Mouse (Mus musculus) 416B (cell line): ENCODE measurements around the gene Scgb1b20.
"Not testable (repeated sequence)": the region's sequence is repeated elsewhere in the genome, so short reads cannot be mapped to it uniquely, and the experiment has no call there.

Experiments
- DNase-seq: peaks from one replicate; pipeline ENCODE4 v3.0.0; 2011; ENCODE audit warnings: low read depth

Gene Scgb1b20

GRCm38 (mm10) chr7:33372934-33373333 lies at the start of gene Scgb1b20:
TSS of gene Scgb1b20 (plus strand) at chr7:33373234.
- not testable (repeated sequence) for DNase-seq

DNA sequence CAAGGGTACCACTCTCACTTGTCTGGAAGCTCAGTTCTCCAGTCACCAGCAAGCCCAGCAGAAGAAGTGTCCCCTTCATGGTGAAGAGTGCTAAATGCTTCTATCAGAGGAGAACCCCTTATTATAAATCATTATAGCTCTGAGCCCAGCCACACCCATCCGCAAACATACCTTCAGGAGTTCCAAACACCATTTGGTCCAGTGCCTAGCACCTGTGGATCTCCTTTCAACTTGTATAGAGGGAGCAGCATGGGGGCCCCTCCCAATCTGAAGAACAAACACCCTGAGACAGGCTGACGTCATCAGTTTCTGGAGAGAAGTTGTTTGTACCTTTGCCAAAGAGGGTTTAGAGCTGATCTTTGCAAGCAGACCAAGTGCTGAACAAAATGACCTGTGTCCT lies 6.8 kb upstream of the Scgb1b20 start, which contains the start of gene Scgb2b20:
TSS of gene Scgb2b20 (minus strand) at position 101 of the 400 bp plus-strand sequence.
- DNase-seq, result not testable (repeated sequence)

DNA sequence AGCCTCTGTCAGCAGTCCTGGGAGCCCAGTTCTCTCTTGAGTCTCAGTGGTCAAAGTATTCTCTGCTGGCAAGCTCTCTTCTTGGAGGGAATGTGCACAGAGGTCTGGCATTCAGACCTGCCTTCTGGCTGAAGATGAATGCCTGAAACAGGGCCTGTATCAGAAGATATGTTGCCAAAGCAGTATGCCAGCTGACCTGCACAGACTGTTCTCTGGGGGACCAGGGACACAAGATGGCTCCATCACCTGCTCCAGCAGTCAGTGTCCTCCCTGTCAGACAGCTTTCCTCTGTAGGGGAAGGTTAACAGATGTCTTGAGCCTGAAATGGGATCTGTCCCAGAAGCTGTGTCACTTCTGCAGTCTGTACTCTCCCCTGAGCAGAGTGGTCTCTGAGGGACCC lies 26.7 kb downstream of the Scgb1b20 start:
- not testable (repeated sequence) for DNase-seq

DNA sequence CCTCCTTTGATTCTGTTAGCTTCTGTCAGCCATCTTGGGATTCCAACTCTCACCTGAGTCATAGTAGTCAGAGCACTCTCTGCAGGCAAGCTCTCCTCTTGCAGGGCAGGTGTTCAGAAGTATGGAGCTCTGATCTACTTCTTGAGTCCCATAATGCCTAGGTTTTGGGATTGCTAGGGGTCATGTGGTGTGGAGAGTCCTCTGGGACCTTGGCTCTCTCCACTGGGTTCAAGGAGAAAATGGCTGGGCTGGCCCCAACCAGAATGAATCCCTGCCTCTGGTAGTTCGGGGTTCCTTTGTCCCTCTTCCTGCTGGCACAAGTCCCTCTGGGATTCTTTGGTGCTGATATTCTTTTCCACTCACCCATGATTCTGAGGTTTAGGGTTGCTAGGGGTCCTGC lies 28.6 kb downstream of the Scgb1b20 start:
- no peak for DNase-seq

DNA sequence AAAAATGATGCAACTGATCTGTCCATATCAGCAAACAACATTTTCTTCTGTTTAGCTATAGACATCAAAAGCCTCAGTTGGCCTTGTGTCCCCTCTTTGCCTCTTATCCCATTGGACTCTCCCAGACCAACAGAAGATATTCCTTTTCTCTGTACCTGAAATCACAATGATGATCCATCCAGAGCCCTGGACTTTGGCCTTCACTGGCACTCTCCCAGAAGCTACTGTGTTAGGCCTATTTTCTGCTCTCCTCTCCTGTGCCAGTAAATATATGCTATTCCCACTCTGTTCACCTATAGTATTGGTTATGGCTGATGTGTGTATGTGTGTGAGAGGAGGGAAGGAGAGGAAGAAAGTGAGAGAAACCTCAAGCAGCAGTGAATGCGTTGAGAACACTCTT lies 36.6 kb downstream of the Scgb1b20 start:
- not testable (repeated sequence) for DNase-seq
